Mouse (Mus musculus) lung, postnatal 14 days (tissue): ENCODE measurements at regions not wholly inside any gene's neighbourhood (a gene's known extent, or its start where the extent isn't known, plus 50 kb on each side); places are given as distances from the start of the nearest gene placed in this dataset.

Source experiments
- DNase-seq: peaks from one replicate; pipeline ENCODE4 v3.0.0; 2021

GRCm38 (mm10) chr9:49946857-49947256 is 148.1 kb upstream of the Ncam1 start:
- DNase-seq: no peak

- no peak for DNase-seq
Measured at GRCm38 (mm10) chr9:49935555-49936376, 137.0 kb upstream of the Ncam1 start.

GRCm38 (mm10) chr9:49928041-49928656 is 129.4 kb upstream of the Ncam1 start:
- no peak for DNase-seq

GRCm38 (mm10) chr9:49927281-49927680 is 128.6 kb upstream of the Ncam1 start:
- DNase-seq: no peak

- no peak for DNase-seq
Measured at GRCm38 (mm10) chr9:49925796-49926195, 127.1 kb upstream of the Ncam1 start.

- no peak for DNase-seq
Measured at GRCm38 (mm10) chr9:49923981-49924501, 125.3 kb upstream of the Ncam1 start.

- DNase-seq: no peak
Measured at GRCm38 (mm10) chr9:49922770-49923169, 124.0 kb upstream of the Ncam1 start.

GRCm38 (mm10) chr9:49922162-49922561 is 123.4 kb upstream of the Ncam1 start:
- DNase-seq: no peak

GRCm38 (mm10) chr9:49921306-49921705 is 122.6 kb upstream of the Ncam1 start:
- DNase-seq: no peak

- no peak for DNase-seq
Measured at GRCm38 (mm10) chr9:49915046-49915719, 116.5 kb upstream of the Ncam1 start.

GRCm38 (mm10) chr9:49913677-49914076 is 115.0 kb upstream of the Ncam1 start:
- no peak for DNase-seq

GRCm38 (mm10) chr9:49912306-49912705 is 113.6 kb upstream of the Ncam1 start:
- DNase-seq: no peak

GRCm38 (mm10) chr9:49906306-49906705 is 107.6 kb upstream of the Ncam1 start:
- DNase-seq: no peak

- DNase-seq: no peak
Measured at GRCm38 (mm10) chr9:49905703-49906102, 107.0 kb upstream of the Ncam1 start.

GRCm38 (mm10) chr9:49898947-49899346 is 100.2 kb upstream of the Ncam1 start:
- no peak for DNase-seq

- no peak for DNase-seq
Measured at GRCm38 (mm10) chr9:49884516-49885343, 86.0 kb upstream of the Ncam1 start.

GRCm38 (mm10) chr9:49879361-49880128 is 80.8 kb upstream of the Ncam1 start:
- DNase-seq: no peak

- DNase-seq: no peak
Measured at GRCm38 (mm10) chr9:49874881-49875280, 76.2 kb upstream of the Ncam1 start.

GRCm38 (mm10) chr9:49873550-49873949 is 74.8 kb upstream of the Ncam1 start:
- no peak for DNase-seq

GRCm38 (mm10) chr9:49851522-49851921 is 52.8 kb upstream of the Ncam1 start:
- no peak for DNase-seq

- DNase-seq: no peak
Measured at GRCm38 (mm10) chr9:49849442-49849841, 50.7 kb upstream of the Ncam1 start.

GRCm38 (mm10) chr9:49848943-49849342 is 50.2 kb upstream of the Ncam1 start:
- no peak for DNase-seq
